Mouse (Mus musculus) G1E (cell line): ENCODE results near the gene 4930544G11Rik. TPM values are rescaled to one million over a fixed set of nuclear protein-coding genes. Genes with fewer than 3 reads are reported as not detected.

Source experiments
- ATAC-seq: 2 replicates; pipeline ENCODE4 v1.8.0; 2016; ENCODE audit warnings: mild to moderate bottlenecking; ENCODE audit not compliant: insufficient number of reproducible peaks, poor library complexity, low FRiP score, severe bottlenecking; ENCODE audit errors: extremely low read depth
- DNase-seq: peaks from one replicate; pipeline ENCODE4 v3.0.0; 2012; ENCODE audit warnings: low spot score
- H3K27me3 ChIP-seq: 2 replicates; pipeline ENCODE4 v1.6.1; 2012; ENCODE audit warnings: mild to moderate bottlenecking, low read length, inconsistent platforms; ENCODE audit not compliant: insufficient read depth
- H3K36me3 ChIP-seq: replicated peaks from 2 replicates; pipeline ENCODE3; 2012; ENCODE audit warnings: mild to moderate bottlenecking, inconsistent platforms
- H3K4me1 ChIP-seq: 2 replicates; pipeline ENCODE4 v1.6.1; 2012; ENCODE audit warnings: low read depth, low read length, inconsistent platforms, mixed read lengths; ENCODE audit not compliant: insufficient read depth
- H3K4me3 ChIP-seq: 2 replicates; pipeline ENCODE4 v1.5.1; 2012; ENCODE audit warnings: low read depth, mild to moderate bottlenecking, inconsistent platforms, low read length, moderate library complexity, mixed read lengths
- H3K9me3 ChIP-seq: replicated peaks from 2 replicates; pipeline ENCODE4 v1.6.1; 2012; ENCODE audit warnings: inconsistent platforms
- CTCF ChIP-seq: IDR thresholded peaks from 2 replicates; pipeline ENCODE4 v1.5.1; 2012; ENCODE audit warnings: low read depth, low read length, inconsistent platforms, mixed read lengths
- GATA1 ChIP-seq: IDR thresholded peaks from 2 replicates; pipeline ENCODE4 v1.6.1; 2012; ENCODE audit warnings: borderline replicate concordance, low read length, inconsistent platforms, mixed read lengths
- GATA2 ChIP-seq: IDR thresholded peaks from 2 replicates; pipeline ENCODE4 v1.6.1; 2012; ENCODE audit warnings: low read depth, low read length, inconsistent platforms, borderline replicate concordance
- POLR2AphosphoS5 ChIP-seq: IDR thresholded peaks from 2 replicates; pipeline ENCODE4 v1.6.1; 2012; ENCODE audit warnings: low read depth, low read length, inconsistent platforms; ENCODE audit not compliant: insufficient replicate concordance
- TAL1 ChIP-seq: conservative IDR thresholded peaks from 2 replicates; pipeline ENCODE4 v1.6.1; 2012; ENCODE audit warnings: low read depth, low read length, inconsistent platforms, mixed read lengths
- polyA plus RNA-seq: library from polyadenylated mRNA; stranded (reverse); fragments of >175 nt; gene quantifications from 2 replicates; pipeline ENCODE4 v1.2.3, GENCODE M21; 2012
- total RNA-seq, 2 experiments: library from RNA; stranded (forward) in 1 of 2; stranded (reverse) in 1 of 2; fragments of 200-1000 nt in 1 of 2; fragments of >200 nt in 1 of 2; fragmentation: Nextera tagmentation in 1 of 2; gene quantifications; 2 replicates each; pipeline ENCODE4 v1.2.3; 2014 to 2017

The 4930544G11Rik gene
- not detected in 2 replicates for total RNA-seq (2014; fragmentation: Nextera tagmentation)
- total RNA-seq (2017), result 0.41 TPM in 1 of 2 replicates, not detected in the other
- polyA plus RNA-seq, result not detected in 2 replicates

DNA sequence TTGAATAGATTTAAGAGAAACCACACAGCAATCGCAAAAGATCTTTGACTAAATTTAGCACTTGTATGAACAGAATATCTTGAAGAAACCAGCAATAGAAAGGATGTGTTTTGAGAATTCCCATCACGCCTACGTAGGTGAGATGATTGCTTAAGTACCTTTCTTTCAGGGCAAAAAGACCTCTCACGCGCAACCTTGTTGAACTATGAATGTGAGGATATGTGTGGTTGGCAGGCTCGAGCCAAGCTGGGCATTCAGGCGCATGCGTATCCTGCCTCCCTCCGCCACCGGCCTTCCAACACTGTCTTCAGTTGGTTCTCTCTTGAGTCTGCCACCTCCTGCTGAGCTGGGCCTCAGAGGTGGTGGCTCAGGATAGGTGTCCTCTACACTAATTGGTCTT is at the start of gene 4930544G11Rik:
Gene 4930544G11Rik, plus strand, starts transcription at position 301 of the 400 bp plus-strand sequence.
- no peak within 1 kb of the TSS for H3K4me3 ChIP-seq
- no peaks in the 10 kb centered on the region for H3K36me3 ChIP-seq
- no peak for ATAC-seq
- no peaks in the 10 kb centered on the region for H3K9me3 ChIP-seq
- TF ChIP-seq CTCF (no peak), POLR2AphosphoS5 (no peak), GATA1 (no peak), TAL1 (no peak)
- H3K27me3 ChIP-seq, result no peaks in the 10 kb centered on the region
- DNase-seq, result no peak
- no peaks in the 10 kb centered on the region; the same call in 1 of the 2 replicates for H3K4me1 ChIP-seq

DNA sequence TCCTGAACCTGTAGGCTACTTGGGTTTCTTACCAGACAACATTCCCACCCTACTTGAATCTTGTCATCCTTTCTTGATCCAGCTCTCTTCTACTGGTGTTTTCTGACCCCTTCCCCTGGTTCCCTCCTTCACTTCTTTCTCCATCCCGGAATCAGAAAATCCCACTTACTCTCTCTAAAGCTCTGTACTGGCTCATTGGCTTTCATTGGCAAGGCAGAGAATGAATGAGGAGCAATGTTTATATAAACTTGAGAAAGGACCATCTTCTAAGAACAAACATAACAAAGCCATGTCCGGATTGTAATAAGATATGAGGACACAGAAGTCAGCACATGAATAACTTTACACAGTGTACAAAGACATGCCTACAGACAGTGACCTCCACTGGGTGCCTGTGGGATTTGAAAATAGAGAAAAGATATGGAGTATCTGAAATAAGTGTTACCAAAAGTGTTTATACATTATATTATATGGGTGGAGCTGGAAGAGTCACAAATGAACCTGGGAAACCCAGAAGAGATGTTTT is 45.7 kb upstream of the 4930544G11Rik start:
- Histone ChIP-seq H3K9me3 (no peaks in the 10 kb centered on the region), H3K4me1 (no peaks in the 10 kb centered on the region), H3K27me3 (peaks cover 6% of the 10 kb centered on the region; the same call in 1 of the 2 replicates), H3K36me3 (no peaks in the 10 kb centered on the region), H3K4me3 (no peak overlapping the region)
- DNase-seq (no peak), ATAC-seq (no peak)
- TF ChIP-seq POLR2AphosphoS5, result no peak
- TF ChIP-seq TAL1, result no peak
- TF ChIP-seq GATA2, result no peak
- TF ChIP-seq CTCF, result no peak
- TF ChIP-seq GATA1, result no peak

DNA sequence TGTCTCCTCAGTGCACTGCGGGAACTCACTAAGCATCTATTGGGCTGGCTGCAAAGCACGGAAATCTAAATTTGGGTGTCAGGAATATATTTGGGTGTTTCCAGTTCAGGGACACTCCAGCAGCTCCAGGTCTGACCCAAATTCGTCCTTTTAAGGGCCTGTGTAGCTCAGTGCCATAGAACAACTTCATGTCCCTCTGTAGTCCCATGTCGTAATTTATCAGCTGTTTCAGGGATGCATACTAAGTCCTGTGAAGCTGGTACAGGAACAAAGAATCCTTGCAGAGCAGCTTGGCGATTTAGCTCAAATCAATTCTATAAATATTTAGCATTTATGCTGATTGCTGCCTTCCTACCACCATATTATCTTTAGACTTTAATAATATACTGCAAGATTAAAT is 37.0 kb upstream of the 4930544G11Rik start:
- TF ChIP-seq GATA2 (no peak), TAL1 (no peak), POLR2AphosphoS5 (no peak), CTCF (no peak), GATA1 (no peak)
- Histone ChIP-seq H3K4me1 (no peaks in the 10 kb centered on the region), H3K9me3 (no peaks in the 10 kb centered on the region), H3K4me3 (no peak overlapping the region), H3K27me3 (no peaks in the 10 kb centered on the region), H3K36me3 (no peaks in the 10 kb centered on the region)
- no peak for DNase-seq
- no peak for ATAC-seq

DNA sequence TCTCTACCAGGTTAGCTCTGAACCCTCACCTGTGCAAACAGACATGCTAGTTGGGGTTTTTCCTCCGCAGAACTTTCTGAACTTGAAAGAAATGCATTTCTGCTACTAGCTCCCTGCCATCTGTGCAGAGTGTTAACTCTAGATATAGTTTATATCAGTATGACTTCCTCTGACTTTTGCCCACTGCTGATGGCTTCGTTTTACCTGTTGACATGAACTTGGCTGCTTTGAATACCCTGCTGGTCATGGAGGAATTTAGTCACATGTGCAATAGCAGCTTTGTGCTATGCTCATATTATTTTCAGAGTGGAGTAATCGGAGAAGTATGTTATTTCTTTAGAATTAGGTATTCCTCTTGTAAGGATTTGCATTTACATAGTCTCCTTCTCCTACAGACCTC is 30.7 kb upstream of the 4930544G11Rik start:
- no peaks in the 10 kb centered on the region for H3K4me1 ChIP-seq
- ATAC-seq (no peak), DNase-seq (no peak)
- TF ChIP-seq TAL1 (no peak), GATA1 (no peak), POLR2AphosphoS5 (no peak), CTCF (no peak), GATA2 (no peak)
- H3K36me3 ChIP-seq, result no peaks in the 10 kb centered on the region
- H3K4me3 ChIP-seq, result no peak overlapping the region
- H3K9me3 ChIP-seq, result no peaks in the 10 kb centered on the region
- no peaks in the 10 kb centered on the region for H3K27me3 ChIP-seq

DNA sequence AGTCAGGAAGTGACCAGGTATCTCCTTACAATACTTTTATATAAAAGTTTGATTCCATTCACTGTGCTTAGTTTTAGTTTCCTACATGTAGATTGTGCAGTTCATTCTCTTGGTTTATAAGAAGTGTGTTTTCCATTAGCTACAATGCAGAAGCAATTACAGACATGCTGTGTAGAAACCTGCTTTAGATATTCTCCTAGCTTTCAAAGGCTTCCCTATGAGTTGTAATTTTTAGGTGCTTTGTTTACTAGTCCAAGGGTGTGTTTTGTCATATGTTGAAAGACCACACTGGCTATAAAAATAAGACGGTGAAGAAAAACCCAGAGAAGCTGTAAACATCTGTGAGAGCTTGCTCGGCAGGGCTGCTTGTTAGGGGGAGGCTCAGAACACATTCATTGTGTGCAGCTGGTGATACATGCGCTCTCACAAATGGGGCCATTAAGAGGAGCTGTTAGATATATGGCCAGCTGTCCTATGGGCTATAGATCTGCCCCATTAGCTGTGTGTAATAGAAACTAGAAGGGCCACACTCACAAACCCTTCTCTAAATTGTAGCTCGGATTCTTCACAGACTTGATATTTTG is 28.8 kb upstream of the 4930544G11Rik start:
- H3K4me3 ChIP-seq, result no peak overlapping the region
- ATAC-seq (no peak), DNase-seq (no peak)
- H3K9me3 ChIP-seq, result no peaks in the 10 kb centered on the region
- no peaks in the 10 kb centered on the region for H3K36me3 ChIP-seq
- no peaks in the 10 kb centered on the region for H3K27me3 ChIP-seq
- no peaks in the 10 kb centered on the region for H3K4me1 ChIP-seq
- TF ChIP-seq POLR2AphosphoS5 (no peak), CTCF (no peak), GATA2 (no peak), GATA1 (no peak), TAL1 (no peak)

DNA sequence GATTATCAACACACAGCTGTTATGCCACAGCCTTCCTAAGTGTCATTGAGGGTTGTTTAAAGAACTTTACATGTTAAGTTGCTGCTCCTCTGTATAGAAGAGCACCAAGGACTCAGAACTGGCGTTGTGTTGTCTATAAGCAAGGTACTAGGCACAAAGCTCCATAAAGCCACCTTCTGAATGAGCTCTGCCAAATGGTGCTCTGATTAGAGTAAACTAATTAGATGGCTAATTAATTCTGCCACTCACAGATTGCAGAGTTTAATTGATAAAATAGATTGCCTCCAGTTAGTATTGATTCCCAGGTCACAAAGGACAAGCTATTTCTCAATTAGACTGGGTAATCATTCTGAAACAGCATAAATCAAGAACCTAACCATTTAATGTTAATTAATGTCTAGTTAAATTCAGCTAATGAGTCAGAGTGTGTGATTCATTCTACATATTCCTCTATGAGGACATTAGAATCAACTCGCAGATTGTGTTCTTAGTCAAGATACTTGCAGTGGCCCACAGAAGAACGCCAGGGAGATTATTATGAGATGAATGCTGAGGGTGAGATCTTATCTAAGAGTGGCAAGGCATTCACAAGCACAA is 26.6 kb upstream of the 4930544G11Rik start:
- no peak for DNase-seq
- Histone ChIP-seq H3K4me1 (no peaks in the 10 kb centered on the region), H3K9me3 (no peaks in the 10 kb centered on the region), H3K36me3 (no peaks in the 10 kb centered on the region), H3K4me3 (no peak overlapping the region), H3K27me3 (no peaks in the 10 kb centered on the region)
- no peak for ATAC-seq
- no peak for TF ChIP-seq POLR2AphosphoS5
- no peak for TF ChIP-seq GATA2
- no peak for TF ChIP-seq CTCF
- no peak for TF ChIP-seq TAL1
- no peak for TF ChIP-seq GATA1
